Mouse (Mus musculus): ENCODE data around the gene Chchd4.
A peak's percentile ranks its signal among the peaks of the same experiment; 100 is the strongest.

Chchd4 gene

GRCm38 (mm10) chr6:91472868-91473804, at the start of gene Chchd4, which contains the start of gene Tmem43:
Gene Chchd4, minus strand, starts transcription at chr6:91473546.
Gene Tmem43, plus strand, starts transcription at chr6:91473703.
- peak; percentile 97 to 99 for DNase-seq

- no peak for DNase-seq
Observed at GRCm38 (mm10) chr6:91522816-91523215, 49.5 kb upstream of the Chchd4 start.

- no peak for DNase-seq
Observed at GRCm38 (mm10) chr6:91518454-91519020, 45.2 kb upstream of the Chchd4 start.

GRCm38 (mm10) chr6:91515545-91516449, 42.5 kb upstream of the Chchd4 start, which contains the start of the genes Xpc and Lsm3:
Gene Xpc, minus strand, starts transcription at chr6:91515888.
Gene Lsm3, plus strand, starts transcription at chr6:91515928.
- peak; percentile 97 to 99 for DNase-seq

GRCm38 (mm10) chr6:91514737-91515362, 41.5 kb upstream of the Chchd4 start:
- no peak for DNase-seq

GRCm38 (mm10) chr6:91514135-91514534, 40.8 kb upstream of the Chchd4 start:
- no peak for DNase-seq

GRCm38 (mm10) chr6:91510211-91510610, 36.9 kb upstream of the Chchd4 start:
- no peak for DNase-seq

GRCm38 (mm10) chr6:91509326-91509725, 36.0 kb upstream of the Chchd4 start:
- DNase-seq = peak; percentile 84 to 87

- DNase-seq = peak; percentile 42 to 65
Observed at GRCm38 (mm10) chr6:91508041-91508440, 34.7 kb upstream of the Chchd4 start.

GRCm38 (mm10) chr6:91506036-91506435, 32.7 kb upstream of the Chchd4 start:
- DNase-seq = peak; percentile 67 to 81

GRCm38 (mm10) chr6:91503302-91503701, 30.0 kb upstream of the Chchd4 start:
- DNase-seq = no peak

GRCm38 (mm10) chr6:91494526-91494925, 21.2 kb upstream of the Chchd4 start:
- DNase-seq = no peak

GRCm38 (mm10) chr6:91493053-91493452, 19.7 kb upstream of the Chchd4 start:
- DNase-seq = no peak

- DNase-seq = no peak
Observed at GRCm38 (mm10) chr6:91491004-91491403, 17.7 kb upstream of the Chchd4 start.

GRCm38 (mm10) chr6:91489872-91490271, 16.5 kb upstream of the Chchd4 start:
- DNase-seq = no peak

GRCm38 (mm10) chr6:91488496-91489212, 15.3 kb upstream of the Chchd4 start:
- DNase-seq = no peak

- DNase-seq = no peak
Observed at GRCm38 (mm10) chr6:91486736-91487453, 13.5 kb upstream of the Chchd4 start.

- DNase-seq = no peak
Observed at GRCm38 (mm10) chr6:91483371-91483770, 10.0 kb upstream of the Chchd4 start.

GRCm38 (mm10) chr6:91476541-91476940, 3.2 kb upstream of the Chchd4 start:
- DNase-seq = no peak

- DNase-seq = no peak
Observed at GRCm38 (mm10) chr6:91474441-91475190, 1.3 kb upstream of the Chchd4 start.
